Mouse (Mus musculus): ENCODE measurements around the gene Snph. TPM values are rescaled to one million over a fixed set of nuclear protein-coding genes. Genes with fewer than 3 reads are reported as not detected.

Snph gene
- polyA plus RNA-seq, 1 experiment from 2014 or later, result 20.5 TPM

GRCm38 (mm10) chr2:151586807-151587206, 45.6 kb downstream of the Snph start:
- no peaks in the 10 kb centered on the region for H3K36me3 ChIP-seq (replicated peaks)
- no peaks in the 10 kb centered on the region for H3K4me1 ChIP-seq
- no peaks in the 10 kb centered on the region for H3K27me3 ChIP-seq (replicated peaks)
- H3K9me3 ChIP-seq, result no peaks in the 10 kb centered on the region
- no peak overlapping the region for H3K27ac ChIP-seq
- ATAC-seq (replicated peaks), result no peak
- H3K4me2 ChIP-seq, result no peak overlapping the region
- no peak overlapping the region for H3K4me3 ChIP-seq
- no peak overlapping the region for H3K9ac ChIP-seq
- 100% methylated on average over 1 of the region's 1 CpGs for whole genome bisulfite sequencing

GRCm38 (mm10) chr2:151585934-151586333, 46.5 kb downstream of the Snph start:
- Histone ChIP-seq H3K27ac (no peak overlapping the region), H3K4me2 (no peak overlapping the region), H3K36me3 (replicated peaks) (no peaks in the 10 kb centered on the region), H3K27me3 (replicated peaks) (no peaks in the 10 kb centered on the region), H3K9me3 (no peaks in the 10 kb centered on the region), H3K9ac (no peak overlapping the region), H3K4me1 (no peaks in the 10 kb centered on the region), H3K4me3 (no peak overlapping the region)
- WGBS, result 67% methylated on average over 3 of the region's 3 CpGs
- no peak for ATAC-seq (replicated peaks)

- H3K9me3 ChIP-seq, result no peaks in the 10 kb centered on the region
- WGBS, result 29% methylated on average over 1 of the region's 1 CpGs
These were observed 51.4 kb downstream of the Snph start for GRCm38 (mm10) chr2:151580945-151581344.

GRCm38 (mm10) chr2:151579183-151579582, 53.2 kb downstream of the Snph start:
- Histone ChIP-seq H3K9ac (no peak overlapping the region), H3K4me2 (no peak overlapping the region), H3K27ac (no peak overlapping the region), H3K4me3 (no peak overlapping the region), H3K9me3 (no peaks in the 10 kb centered on the region), H3K4me1 (peaks cover 18% of the 10 kb centered on the region), H3K27me3 (replicated peaks) (no peaks in the 10 kb centered on the region), H3K36me3 (replicated peaks) (no peaks in the 10 kb centered on the region)
- no peak for ATAC-seq (replicated peaks)
- 87% methylated on average over 4 of the region's 4 CpGs for WGBS

More at GRCm38 (mm10) chr2:151580945-151581344, 51.4 kb downstream of the Snph start:
- no peak for ATAC-seq (replicated peaks)
- Histone ChIP-seq H3K4me3 (no peak overlapping the region), H3K36me3 (replicated peaks) (no peaks in the 10 kb centered on the region), H3K27ac (no peak overlapping the region), H3K27me3 (replicated peaks) (no peaks in the 10 kb centered on the region), H3K9ac (no peak overlapping the region), H3K4me2 (no peak overlapping the region), H3K4me1 (peaks cover 6% of the 10 kb centered on the region)

DNA sequence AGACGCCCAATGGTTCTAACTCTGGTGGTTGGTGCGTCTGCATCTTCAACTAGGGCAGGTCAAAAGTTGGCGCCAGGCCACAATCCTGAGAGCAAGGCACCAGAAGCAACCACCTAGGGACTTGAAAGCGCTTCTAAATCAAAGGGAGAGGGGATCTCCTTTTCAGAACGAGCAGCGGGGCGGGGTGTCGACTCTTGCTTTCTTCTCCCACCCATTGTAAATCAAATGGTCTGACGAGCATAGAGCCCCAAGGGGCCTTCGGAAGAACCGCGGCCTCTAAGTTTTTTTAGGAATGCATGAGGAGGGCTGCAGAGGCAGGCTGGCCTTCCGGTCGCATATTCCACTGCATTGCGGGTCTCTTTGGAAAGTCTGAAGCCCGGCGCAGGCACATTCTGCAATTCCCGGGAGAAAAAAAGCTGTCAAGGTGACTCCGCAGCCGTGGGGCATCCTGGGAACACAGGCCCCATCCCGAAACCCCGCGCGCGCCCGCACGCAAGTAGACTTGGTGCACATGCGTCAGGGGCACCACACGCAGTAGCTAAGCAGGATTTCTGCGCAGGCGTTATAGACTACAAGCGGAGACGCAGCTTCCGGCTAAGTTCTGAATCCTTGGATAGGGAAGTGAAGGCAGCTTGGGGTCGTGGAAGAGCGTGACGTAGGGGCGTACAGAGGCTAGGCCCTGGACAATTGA, 56.5 kb downstream of the Snph start:
- Histone ChIP-seq H3K27me3 (replicated peaks) (no peaks in the 10 kb centered on the region), H3K36me3 (replicated peaks) (no peaks in the 10 kb centered on the region), H3K9ac (peak overlapping the region; percentile 82), H3K9me3 (no peaks in the 10 kb centered on the region), H3K4me3 (peak overlapping the region; percentile 56), H3K4me2 (peak overlapping the region; percentile 93), H3K27ac (peak overlapping the region; percentile 93), H3K4me1 (peaks cover 18% of the 10 kb centered on the region)
- under 1% methylated on average over 38 of the region's 38 CpGs for WGBS
- ATAC-seq (replicated peaks), result peak; percentile 98

DNA sequence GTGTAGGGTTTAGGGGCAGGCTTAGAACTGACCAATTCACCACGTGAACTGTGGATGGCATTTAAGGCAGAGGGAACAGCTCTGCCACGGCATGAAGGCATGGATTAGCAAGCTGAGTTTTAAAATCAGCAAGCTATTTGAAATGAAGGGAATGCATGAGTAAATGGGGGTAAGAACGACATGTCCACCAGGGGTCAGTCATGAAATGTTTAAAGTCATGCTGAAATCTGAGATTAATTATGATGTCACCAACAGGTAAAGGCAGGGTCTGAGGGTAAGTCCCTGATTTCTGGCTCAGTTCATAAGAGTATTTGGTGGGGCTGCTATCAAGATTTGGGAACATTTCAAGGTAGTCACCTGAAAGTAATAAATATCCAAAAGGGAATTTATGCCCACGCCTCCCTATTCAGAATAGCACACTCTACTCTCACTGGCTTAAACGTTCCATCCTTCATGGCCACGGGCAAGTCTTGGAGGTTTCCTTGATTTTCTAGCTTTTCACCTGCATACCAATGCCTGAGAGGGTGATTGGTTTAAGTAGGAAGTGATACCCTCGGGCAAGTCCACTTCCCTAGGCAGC, 57.2 kb downstream of the Snph start:
- Histone ChIP-seq H3K4me3 (peak overlapping the region; percentile 56), H3K9me3 (no peaks in the 10 kb centered on the region), H3K4me2 (peak overlapping the region; percentile 93), H3K4me1 (peaks cover 18% of the 10 kb centered on the region), H3K36me3 (replicated peaks) (no peaks in the 10 kb centered on the region), H3K9ac (peak overlapping the region; percentile 82), H3K27me3 (replicated peaks) (no peaks in the 10 kb centered on the region), H3K27ac (peak overlapping the region; percentile 93)
- peak; percentile 5 for ATAC-seq (replicated peaks)
- WGBS, result 17% methylated on average over 7 of the region's 7 CpGs

GRCm38 (mm10) chr2:151574607-151575006, 57.8 kb downstream of the Snph start:
- H3K27me3 ChIP-seq (replicated peaks), result no peaks in the 10 kb centered on the region
- no peak for ATAC-seq (replicated peaks)
- H3K36me3 ChIP-seq (replicated peaks), result no peaks in the 10 kb centered on the region
- no peak overlapping the region for H3K9ac ChIP-seq
- H3K27ac ChIP-seq, result no peak overlapping the region
- no peaks in the 10 kb centered on the region for H3K9me3 ChIP-seq
- H3K4me1 ChIP-seq, result peaks cover 18% of the 10 kb centered on the region
- no peak overlapping the region for H3K4me3 ChIP-seq
- WGBS, result 55% methylated on average over 5 of the region's 5 CpGs
- no peak overlapping the region for H3K4me2 ChIP-seq

DNA sequence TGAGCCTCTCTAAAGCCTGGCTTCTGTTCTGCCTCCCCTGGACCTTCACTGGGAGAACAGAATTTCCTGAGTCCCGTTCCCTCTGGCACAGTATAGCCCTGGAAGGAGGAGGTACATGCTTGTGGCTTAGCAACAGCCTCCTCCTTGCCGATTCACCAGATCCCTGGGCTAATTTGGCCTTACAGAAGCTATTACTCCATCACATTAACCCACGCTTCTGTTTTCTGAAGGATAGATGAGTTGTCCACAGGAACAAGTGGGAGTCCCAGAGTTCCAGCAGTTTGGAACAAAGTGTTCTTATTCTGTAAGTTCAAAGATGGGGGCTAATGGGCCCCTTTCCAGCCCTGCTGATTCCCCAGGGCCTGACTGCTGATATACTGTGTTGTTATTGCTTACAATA, 58.7 kb downstream of the Snph start:
- H3K9me3 ChIP-seq, result no peaks in the 10 kb centered on the region
- 63% methylated on average over 3 of the region's 3 CpGs for WGBS
- H3K4me2 ChIP-seq, result no peak overlapping the region
- no peaks in the 10 kb centered on the region for H3K36me3 ChIP-seq (replicated peaks)
- H3K9ac ChIP-seq, result no peak overlapping the region
- no peaks in the 10 kb centered on the region for H3K27me3 ChIP-seq (replicated peaks)
- H3K27ac ChIP-seq, result no peak overlapping the region
- ATAC-seq (replicated peaks), result no peak
- peaks cover 18% of the 10 kb centered on the region for H3K4me1 ChIP-seq
- H3K4me3 ChIP-seq, result no peak overlapping the region

- no peaks in the 10 kb centered on the region for H3K36me3 ChIP-seq (replicated peaks)
- 72% methylated on average over 17 of the region's 17 CpGs for WGBS
- no peak for ATAC-seq (replicated peaks)
- no peaks in the 10 kb centered on the region for H3K9me3 ChIP-seq
- no peak within 1 kb of the TSS for H3K27ac ChIP-seq
- no peak within 1 kb of the TSS for H3K4me2 ChIP-seq
- H3K27me3 ChIP-seq (replicated peaks), result no peaks in the 10 kb centered on the region
- peaks cover 18% of the 10 kb centered on the region for H3K4me1 ChIP-seq
- H3K9ac ChIP-seq, result no peak within 1 kb of the TSS
- no peak within 1 kb of the TSS for H3K4me3 ChIP-seq
These were observed 60.3 kb downstream of the Snph start, which contains the start of gene Sdcbp2 for GRCm38 (mm10) chr2:151571873-151572700. Sdcbp2 (plus strand) TSS chr2:151572622.

GRCm38 (mm10) chr2:151569452-151569851, 62.9 kb downstream of the Snph start:
- Histone ChIP-seq H3K4me2 (no peak overlapping the region), H3K27me3 (replicated peaks) (no peaks in the 10 kb centered on the region), H3K4me1 (no peaks in the 10 kb centered on the region), H3K4me3 (no peak overlapping the region), H3K9ac (no peak overlapping the region), H3K27ac (no peak overlapping the region), H3K36me3 (replicated peaks) (0 out of 2 replicates have a peak, but pooled peaks cover 3% of the 10 kb centered on the region), H3K9me3 (no peaks in the 10 kb centered on the region)
- WGBS, result 85% methylated on average over 2 of the region's 2 CpGs
- ATAC-seq (replicated peaks), result no peak

- no peak overlapping the region for H3K4me2 ChIP-seq
- H3K4me3 ChIP-seq, result no peak overlapping the region
- H3K9me3 ChIP-seq, result no peaks in the 10 kb centered on the region
- H3K4me1 ChIP-seq, result no peaks in the 10 kb centered on the region
- no peaks in the 10 kb centered on the region for H3K27me3 ChIP-seq (replicated peaks)
- WGBS, result 88% methylated on average over 6 of the region's 6 CpGs
- no peak for ATAC-seq (replicated peaks)
- peaks cover 9% of the 10 kb centered on the region; the same call in 1 of the 2 replicates for H3K36me3 ChIP-seq (replicated peaks)
- H3K27ac ChIP-seq, result no peak overlapping the region
- H3K9ac ChIP-seq, result no peak overlapping the region
These were observed 65.5 kb downstream of the Snph start for GRCm38 (mm10) chr2:151566856-151567255.

DNA sequence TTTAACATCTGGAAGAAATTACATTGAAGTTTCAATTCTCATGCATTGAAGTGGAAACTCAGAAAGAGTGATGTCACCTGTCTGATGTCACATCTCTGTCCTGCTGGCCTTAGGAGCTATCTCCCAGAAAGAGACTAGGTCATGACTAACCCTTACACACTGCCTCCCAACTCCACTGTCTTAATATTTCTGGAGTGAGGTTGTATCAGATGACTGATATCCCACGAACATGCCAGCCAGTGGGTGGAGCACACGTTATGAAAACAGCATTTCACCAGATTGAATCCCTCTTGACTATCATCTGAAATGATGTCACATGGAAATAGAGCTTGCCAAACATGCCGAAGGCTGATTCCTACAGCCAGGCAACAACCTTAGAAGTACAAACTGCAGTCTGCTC, 67.4 kb downstream of the Snph start:
- Histone ChIP-seq H3K36me3 (replicated peaks) (peaks cover 25% of the 10 kb centered on the region; the same call in 1 of the 2 replicates), H3K4me3 (no peak overlapping the region), H3K4me2 (no peak overlapping the region), H3K27me3 (replicated peaks) (no peaks in the 10 kb centered on the region), H3K4me1 (no peaks in the 10 kb centered on the region), H3K9ac (no peak overlapping the region), H3K9me3 (no peaks in the 10 kb centered on the region), H3K27ac (no peak overlapping the region)
- WGBS, result 79% methylated on average over 3 of the region's 3 CpGs
- ATAC-seq (replicated peaks), result no peak
